Mouse (Mus musculus) neural tube, embryonic 15.5 days (tissue): ENCODE measurements around the gene Tdpoz3. TPM values are rescaled to one million over a fixed set of nuclear protein-coding genes. Genes with fewer than 3 reads are reported as not detected.
"Not testable (repeated sequence)": the region's sequence is repeated elsewhere in the genome, so short reads cannot be mapped to it uniquely, and the experiment has no call there.

Experiments
- ATAC-seq: fragments of 200-750 bp; cut with Nextera tagmentation; 2 replicates; pipeline ENCODE4 v1.8.0; 2017; ENCODE audit warnings: mild to moderate bottlenecking, moderate TSS enrichment, moderate library complexity; ENCODE audit not compliant: low FRiP score
- H3K27ac ChIP-seq: fragments of 300-500 bp; sonication (generic); replicated peaks from 2 replicates; pipeline ENCODE4 v1.5.1; 2015; ENCODE audit warnings: mild to moderate bottlenecking, inconsistent platforms
- H3K27me3 ChIP-seq: fragments of 300-500 bp; sonication (generic); replicated peaks from 2 replicates; pipeline ENCODE4 v1.6.1; 2015; ENCODE audit warnings: inconsistent platforms
- H3K36me3 ChIP-seq: fragments of 300-500 bp; sonication (generic); 2 replicates; pipeline ENCODE4 v1.6.1; 2015; ENCODE audit warnings: inconsistent platforms
- H3K4me1 ChIP-seq: fragments of 300-500 bp; sonication (generic); 2 replicates; pipeline ENCODE4 v1.6.1; 2015; ENCODE audit warnings: inconsistent platforms
- H3K4me2 ChIP-seq: fragments of 300-500 bp; sonication (generic); 2 replicates; pipeline ENCODE4 v1.6.1; 2015; ENCODE audit warnings: inconsistent platforms, mild to moderate bottlenecking, moderate library complexity
- H3K4me3 ChIP-seq: fragments of 300-500 bp; sonication (generic); replicated peaks from 2 replicates; pipeline ENCODE4 v1.5.1; 2015; ENCODE audit warnings: mild to moderate bottlenecking, inconsistent platforms
- H3K9ac ChIP-seq: fragments of 300-500 bp; sonication (generic); replicated peaks from 2 replicates; pipeline ENCODE4 v1.6.1; 2015; ENCODE audit warnings: mild to moderate bottlenecking, inconsistent platforms
- H3K9me3 ChIP-seq: fragments of 300-500 bp; sonication (generic); replicated peaks from 2 replicates; pipeline ENCODE4 v1.6.1; 2016; ENCODE audit warnings: inconsistent platforms
- WGBS: fragments of 180-500 bp; shearing (Covaris S2); methylation state at CpG from one replicate; pipeline ENCODE4 v1.1.7; 2015; ENCODE audit warnings: mixed read lengths; 5-methylcytosine and 5-hydroxymethylcytosine counted together
- polyA plus RNA-seq: library from polyadenylated mRNA; unstranded; fragments of >200 nt; fragmentation: Nextera tagmentation; extraction: Ambion mirVana; gene quantifications from 2 replicates; pipeline ENCODE4 v1.2.1, GENCODE M21; 2015

Tdpoz3 gene
- polyA plus RNA-seq, result not detected in 2 replicates

DNA sequence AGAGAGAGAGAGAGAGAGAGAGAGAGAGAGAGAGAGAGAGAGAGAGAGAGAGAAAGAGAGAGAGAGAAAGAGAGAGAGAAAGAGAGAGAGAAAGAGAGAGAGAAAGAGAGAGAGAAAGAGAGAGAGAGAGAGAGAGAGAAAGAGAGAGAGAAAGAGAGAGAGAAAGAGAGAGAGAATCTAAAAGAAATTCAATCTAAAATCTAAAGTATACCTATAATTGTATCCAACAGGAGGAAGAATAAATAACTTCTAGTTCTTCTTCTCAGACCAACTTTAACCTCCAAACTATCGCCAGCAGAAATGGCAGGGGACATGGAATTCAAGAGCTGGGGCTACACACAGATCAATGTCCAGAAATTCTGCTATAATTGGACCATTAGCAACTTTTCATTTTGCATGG, at the start of gene Tdpoz3:
Gene Tdpoz3, plus strand, starts transcription at position 301 of the 400 bp plus-strand sequence.
- H3K4me2 ChIP-seq, H3K36me3 ChIP-seq, ATAC-seq, H3K9ac ChIP-seq, H3K4me3 ChIP-seq, H3K27me3 ChIP-seq, H3K27ac ChIP-seq, H3K9me3 ChIP-seq, H3K4me1 ChIP-seq: not testable (repeated sequence)
- WGBS, result 80% methylated on average over 1 of the region's 1 CpGs

DNA sequence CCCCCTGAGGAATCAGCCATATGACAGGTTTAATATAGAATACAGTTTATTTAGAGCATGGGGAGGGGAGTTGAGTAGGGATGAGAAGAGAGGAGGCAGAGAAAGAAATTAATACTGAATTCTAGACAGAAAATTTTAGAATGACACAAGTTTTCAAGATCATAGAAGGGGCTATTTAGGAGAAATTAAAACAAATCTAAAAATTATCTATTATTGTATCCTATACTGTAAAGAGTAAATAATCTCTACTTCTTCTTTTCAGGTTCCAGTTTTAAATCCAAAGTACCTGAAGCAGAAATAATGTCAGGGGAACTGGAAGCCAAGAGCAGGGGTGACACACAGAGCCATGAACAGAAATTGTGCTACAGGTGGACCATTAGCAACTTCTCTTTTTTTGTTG, 29.7 kb upstream of the Tdpoz3 start, which contains the start of gene Tdpoz4:
Gene Tdpoz4, plus strand, starts transcription at position 301 of the 400 bp plus-strand sequence.
- H3K36me3 ChIP-seq, H3K4me2 ChIP-seq, H3K4me3 ChIP-seq, H3K9ac ChIP-seq, H3K27me3 ChIP-seq, ATAC-seq, H3K27ac ChIP-seq, H3K9me3 ChIP-seq, H3K4me1 ChIP-seq: not testable (repeated sequence)

DNA sequence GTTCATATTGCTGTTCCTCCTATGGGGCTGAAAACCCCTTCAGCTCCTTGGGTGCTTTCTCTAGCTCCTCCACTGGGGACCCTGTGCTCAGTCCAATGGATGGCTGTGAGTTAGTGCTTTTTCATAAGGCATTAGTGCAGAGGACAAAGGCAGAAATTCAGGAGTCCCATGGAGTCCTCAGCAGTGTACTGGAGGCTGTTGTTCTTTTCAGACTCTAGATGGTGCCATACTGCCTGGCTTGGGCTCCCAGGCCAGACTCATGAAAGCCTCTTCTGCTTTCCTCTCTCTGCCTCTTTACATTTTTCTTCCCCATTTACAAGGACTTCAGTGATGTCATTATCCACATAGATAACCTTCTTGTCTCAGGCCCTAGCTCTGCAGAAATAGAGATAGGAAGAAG, 12.5 kb upstream of the Tdpoz3 start:
- H3K4me3 ChIP-seq, H3K4me1 ChIP-seq, H3K9me3 ChIP-seq, H3K36me3 ChIP-seq, H3K4me2 ChIP-seq, H3K9ac ChIP-seq, H3K27me3 ChIP-seq, ATAC-seq, H3K27ac ChIP-seq: not testable (repeated sequence)

DNA sequence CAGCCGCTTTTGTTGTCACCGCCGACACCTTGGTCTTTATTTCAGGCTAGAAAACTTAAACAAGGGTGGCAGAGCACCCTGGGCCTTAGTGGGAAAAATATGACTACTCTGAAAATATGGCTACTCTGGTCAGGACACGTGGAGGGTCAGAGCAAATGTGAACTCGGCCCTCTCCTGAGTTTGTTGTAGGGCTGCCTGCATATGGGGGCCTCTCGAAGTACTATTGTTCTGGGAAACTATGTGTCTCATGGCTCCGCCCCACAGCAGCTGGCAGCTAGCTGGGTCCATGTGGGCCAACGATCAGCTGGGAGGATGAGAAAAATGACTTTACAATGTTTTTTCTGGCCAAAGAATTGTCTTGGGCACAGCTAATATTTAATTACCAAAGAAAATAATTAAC, 33.1 kb downstream of the Tdpoz3 start:
- not testable (repeated sequence) for H3K4me3 ChIP-seq, H3K9me3 ChIP-seq, H3K27ac ChIP-seq, H3K4me2 ChIP-seq, ATAC-seq, H3K27me3 ChIP-seq, H3K36me3 ChIP-seq, H3K9ac ChIP-seq, H3K4me1 ChIP-seq
- WGBS, result 73% methylated on average over 8 of the region's 8 CpGs

DNA sequence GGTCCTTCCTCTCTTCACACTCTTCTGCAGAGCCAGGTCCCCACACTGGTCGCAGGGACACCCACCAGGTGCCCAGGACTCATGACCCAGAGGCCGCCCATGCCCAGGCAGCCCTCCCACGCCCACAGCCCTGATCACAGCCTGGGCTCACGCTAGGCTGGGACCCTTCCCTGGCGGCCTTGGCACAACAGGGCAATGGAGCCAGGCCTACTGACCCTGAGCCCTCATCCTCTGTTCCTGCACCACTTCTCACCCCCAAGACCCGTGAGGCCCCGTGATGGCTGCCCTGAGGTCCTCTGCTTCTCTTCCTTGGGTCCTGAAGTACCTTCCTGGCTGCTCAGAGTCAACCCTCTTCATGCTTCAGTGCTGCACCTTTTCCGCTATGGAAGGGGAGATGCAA, 44.8 kb downstream of the Tdpoz3 start:
- not testable (repeated sequence) for H3K9ac ChIP-seq, H3K4me1 ChIP-seq, H3K9me3 ChIP-seq, H3K4me3 ChIP-seq, H3K27ac ChIP-seq, H3K36me3 ChIP-seq, H3K27me3 ChIP-seq, ATAC-seq, H3K4me2 ChIP-seq
- 92% methylated on average over 8 of the region's 8 CpGs for WGBS

Other genes with a start within 250 kb of the Tdpoz3 start
- not detected in 2 replicates for gene Tdpoz2, start 173.3 kb upstream of the Tdpoz3 start, polyA plus RNA-seq
- gene Tdpoz1, start 149.7 kb upstream of the Tdpoz3 start, polyA plus RNA-seq, result not detected in 2 replicates
- not detected in 2 replicates for gene Gm37596, start 132.9 kb upstream of the Tdpoz3 start, polyA plus RNA-seq
- not detected in 2 replicates for gene Gm5773, start 53.0 kb upstream of the Tdpoz3 start, polyA plus RNA-seq
- not detected in 2 replicates for gene Tdpoz4, start 29.6 kb upstream of the Tdpoz3 start, polyA plus RNA-seq
- gene Gm9117, start 117.5 kb downstream of the Tdpoz3 start, polyA plus RNA-seq, result not detected in 2 replicates
- not detected in 2 replicates for gene Tdpoz5, start 135.3 kb downstream of the Tdpoz3 start, polyA plus RNA-seq
- 0.08 TPM in 1 of 2 replicates, not detected in the other for gene Gm9125, start 228.9 kb downstream of the Tdpoz3 start, polyA plus RNA-seq
- not detected in 2 replicates for gene Gm10697, start 246.6 kb downstream of the Tdpoz3 start, polyA plus RNA-seq